Mouse (Mus musculus): Measurements from ENCODE around the gene Gpr153.

- TF ChIP-seq MYOD1 (IDR thresholded peaks at IDR 0.05; ENCODE audit: control insufficient read depth in 1 of 3, insufficient read length in 2 of 3, low read depth in 2 of 3) (no peak), TCF12 (IDR thresholded peaks at IDR 0.05; ENCODE audit: insufficient read depth, poor library complexity, severe bottlenecking) (no peak), POLR2A (IDR thresholded peaks at IDR 0.05; ENCODE audit: insufficient read length, low read depth) (no peak), E2F4 (IDR thresholded peaks at IDR 0.05; ENCODE audit: insufficient read depth) (no peak), MAX (IDR thresholded peaks at IDR 0.05; ENCODE audit: low read depth) (no peak), REST (IDR thresholded peaks at IDR 0.05; ENCODE audit: insufficient read depth, insufficient read length) (no peak), CEBPB (IDR thresholded peaks at IDR 0.05; ENCODE audit: insufficient read depth, poor library complexity, severe bottlenecking) (no peak), POLR2AphosphoS2 (IDR thresholded peaks at IDR 0.05; ENCODE audit: insufficient read length, low read depth) (no peak), MYOG (IDR thresholded peaks at IDR 0.05; ENCODE audit: control insufficient read depth in 1 of 3, insufficient read depth in 1 of 3, insufficient read length in 2 of 3, low read depth in 2 of 3) (no peak), SRF (IDR thresholded peaks at IDR 0.05; ENCODE audit: control insufficient read depth, insufficient read length, low read depth) (no peak), USF1 (IDR thresholded peaks at IDR 0.05; ENCODE audit: low read depth) (no peak)
Observed at GRCm38 (mm10) chr4:152321464-152321863, 47.4 kb downstream of the Gpr153 start.
